Mouse (Mus musculus) MEL (cell line): ENCODE results near the gene Gm10944.

Experiments used
- CHD1 ChIP-seq: IDR thresholded peaks from 2 replicates; pipeline ENCODE4 v1.6.1; 2012; ENCODE audit warnings: low read depth, mild to moderate bottlenecking, inconsistent platforms, low read length, improper control_type of control experiment
- CTCF ChIP-seq, 3 experiments: IDR thresholded peaks in 2 of 3; conservative IDR thresholded peaks in 1 of 3; 2 replicates each; pipeline ENCODE4 v1.5.1; 2011 to 2012; ENCODE audit warnings: low read length in 3 of 3, low read depth in 2 of 3, mild to moderate bottlenecking in 2 of 3, improper control_type of control experiment in 1 of 3, inconsistent platforms in 1 of 3, mixed read lengths in 1 of 3, moderate library complexity in 1 of 3; ENCODE audit not compliant: control insufficient read depth in 1 of 3, insufficient read depth in 1 of 3, poor library complexity in 1 of 3, severe bottlenecking in 1 of 3
- EP300 ChIP-seq, 2 experiments: IDR thresholded peaks; 2 replicates each; pipeline ENCODE4 v1.6.1; 2011; ENCODE audit warnings: improper control_type of control experiment in 2 of 2, low read length in 2 of 2, low read depth in 1 of 2, mild to moderate bottlenecking in 1 of 2
- ETS1 ChIP-seq: IDR thresholded peaks from 2 replicates; pipeline ENCODE4 v1.6.1; 2012; ENCODE audit warnings: low read depth, mild to moderate bottlenecking, inconsistent platforms, low read length, improper control_type of control experiment, moderate library complexity
- MAZ ChIP-seq: IDR thresholded peaks from 2 replicates; pipeline ENCODE4 v1.6.1; 2012; ENCODE audit warnings: low read depth, mild to moderate bottlenecking, inconsistent platforms, low read length, improper control_type of control experiment
- NELFE ChIP-seq: IDR thresholded peaks from 2 replicates; pipeline ENCODE4 v1.6.1; 2011; ENCODE audit warnings: low read depth, low read length, improper control_type of control experiment
- POLR2A ChIP-seq, 2 experiments: IDR thresholded peaks; 2 replicates each; pipeline ENCODE4 v1.6.1; 2011 to 2012; ENCODE audit warnings: low read length in 2 of 2, mild to moderate bottlenecking in 2 of 2, control low read depth in 1 of 2, improper control_type of control experiment in 1 of 2, low read depth in 1 of 2, moderate library complexity in 1 of 2; ENCODE audit not compliant: control insufficient read depth in 1 of 2, insufficient read depth in 1 of 2, poor library complexity in 1 of 2
- POLR2AphosphoS2 ChIP-seq: IDR thresholded peaks from 2 replicates; pipeline ENCODE4 v1.6.1; 2011; ENCODE audit warnings: low read length, improper control_type of control experiment
- POLR2AphosphoS5 ChIP-seq: IDR thresholded peaks from 2 replicates; pipeline ENCODE4 v1.6.1; 2012; ENCODE audit warnings: low read depth, borderline replicate concordance, mild to moderate bottlenecking, inconsistent platforms, low read length, moderate library complexity, mixed read lengths
- SIN3A ChIP-seq: IDR thresholded peaks from 2 replicates; pipeline ENCODE4 v1.6.1; 2012; ENCODE audit warnings: low read length, improper control_type of control experiment, inconsistent platforms
- SMC3 ChIP-seq: IDR thresholded peaks from 2 replicates; pipeline ENCODE4 v1.6.1; 2011; ENCODE audit warnings: low read depth, low read length, improper control_type of control experiment
- TCF12 ChIP-seq: IDR thresholded peaks from 2 replicates; pipeline ENCODE4 v1.6.1; 2014; ENCODE audit warnings: low read depth, mild to moderate bottlenecking, inconsistent platforms, low read length, improper control_type of control experiment, moderate library complexity

DNA sequence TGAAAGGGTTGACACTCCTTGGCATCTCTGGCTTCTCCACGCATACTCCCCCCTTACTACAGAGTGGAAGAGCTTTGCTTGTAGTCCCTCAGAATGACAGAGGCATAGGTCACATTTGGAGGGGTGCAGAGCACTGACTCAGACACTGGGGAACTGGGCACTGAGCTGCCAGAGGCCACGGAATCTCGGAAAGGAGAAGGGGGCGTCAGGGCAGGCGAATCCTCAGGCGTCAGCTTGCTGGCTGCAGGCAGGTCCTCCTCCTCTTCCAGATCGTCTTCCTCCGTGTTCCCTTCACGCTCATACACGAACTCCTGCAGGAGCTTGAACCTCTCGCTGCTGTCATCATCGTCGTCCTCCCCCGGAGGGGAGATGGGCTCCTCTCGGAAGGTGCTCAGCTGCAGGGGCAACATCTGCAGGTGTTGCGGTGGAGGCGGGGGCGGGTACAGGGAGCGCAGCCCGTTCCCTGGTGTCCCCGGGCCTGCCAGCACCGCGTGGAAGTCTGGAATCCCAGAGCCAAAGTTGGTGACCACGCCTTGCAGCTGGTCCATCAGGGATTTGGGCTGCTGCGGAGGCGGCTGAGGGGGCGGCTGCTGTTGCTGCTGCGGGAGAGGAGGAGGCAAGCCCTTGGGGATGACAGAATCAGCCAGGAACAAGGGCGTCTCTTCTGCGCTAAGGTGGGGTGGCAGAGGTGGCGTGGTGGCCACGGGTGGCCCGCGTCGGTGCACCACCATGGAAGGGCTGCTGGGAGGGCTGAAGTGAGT, 7.9 kb downstream of the Gm10944 start:
- TF ChIP-seq TCF12 (no peak), ETS1 (no peak), NELFE (no peak), POLR2A (IDR thresholded peaks at IDR 0.05; ENCODE audit: control insufficient read depth in 1 of 2, insufficient read depth in 1 of 2, low read depth in 1 of 2, low read length in 2 of 2, poor library complexity in 1 of 2) (no peak), SMC3 (no peak), CTCF (IDR thresholded peaks at IDR 0.05 in 2 of 3, conservative IDR thresholded peaks at IDR 0.05 in 1 of 3; ENCODE audit: control insufficient read depth in 1 of 3, insufficient read depth in 1 of 3, low read depth in 2 of 3, low read length in 3 of 3, poor library complexity in 1 of 3, severe bottlenecking in 1 of 3) (no peak), POLR2AphosphoS2 (no peak), CHD1 (no peak), SIN3A (no peak), EP300 (IDR thresholded peaks at IDR 0.05; ENCODE audit: low read depth in 1 of 2, low read length in 2 of 2) (no peak), MAZ (no peak), POLR2AphosphoS5 (no peak)
